Mouse (Mus musculus): ENCODE measurements at regions not wholly inside any gene's neighbourhood (a gene's known extent, or its start where the extent isn't known, plus 50 kb on each side); places are given as distances from the start of the nearest gene placed in this dataset.

DNA sequence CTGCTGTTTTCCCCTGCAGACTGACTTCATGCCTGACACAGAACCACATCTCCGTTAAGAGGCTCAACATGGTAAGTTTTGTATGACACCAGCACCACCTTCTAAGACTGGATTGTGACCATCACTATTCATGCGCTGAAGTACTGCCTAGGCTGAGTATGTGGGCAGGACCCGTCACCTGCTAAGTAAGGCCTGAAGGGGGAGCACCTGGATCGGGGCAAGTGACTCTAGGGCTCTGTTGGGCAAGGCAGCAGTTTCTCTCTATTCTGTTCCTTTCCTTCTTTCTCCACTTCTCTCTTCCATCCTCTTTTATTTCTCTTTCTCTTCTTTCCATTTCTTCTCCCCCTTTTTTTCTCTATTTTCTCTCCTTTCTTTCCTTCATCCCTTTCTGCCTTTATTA is 574.8 kb downstream of the Fat4 start:
- TF ChIP-seq CTCF (IDR thresholded peaks at IDR 0.05; ENCODE audit: low read depth) = peak; percentile 21; the same call in 1 of the 2 replicates
- no peak for TF ChIP-seq EP300 (optimal IDR thresholded peaks at IDR 0.05)

All from stomach, postnatal 0 days (tissue).